Mouse (Mus musculus) lung, adult 2 months (tissue): Measurements from ENCODE around the gene Macrod2.

Experiments
- CTCF ChIP-seq: fragments of 200-500 bp; IDR thresholded peaks from 2 replicates; pipeline ENCODE4 v1.5.1; 2011; ENCODE audit warnings: mild to moderate bottlenecking, low read length, control low read depth; ENCODE audit not compliant: insufficient read depth
- POLR2A ChIP-seq: fragments of 200-500 bp; IDR thresholded peaks from 2 replicates; pipeline ENCODE4 v1.6.1; 2011; ENCODE audit warnings: low read depth, mild to moderate bottlenecking, control low read depth, low read length, borderline replicate concordance; ENCODE audit errors: extremely low read depth

GRCm38 (mm10) chr2:140669081-140669480 lies 274.0 kb downstream of the Macrod2 start:
- no peak for TF ChIP-seq CTCF
- no peak for TF ChIP-seq POLR2A
